Mouse (Mus musculus): ENCODE results near the gene Usp22. TPM values are rescaled to one million over a fixed set of nuclear protein-coding genes. Genes with fewer than 3 reads are reported as not detected.

The Usp22 gene
- 107 and 113 TPM in 2 replicates for polyA plus RNA-seq (2011; ENCODE audit: insufficient read depth, insufficient read length, low read depth, missing spikeins)

DNA sequence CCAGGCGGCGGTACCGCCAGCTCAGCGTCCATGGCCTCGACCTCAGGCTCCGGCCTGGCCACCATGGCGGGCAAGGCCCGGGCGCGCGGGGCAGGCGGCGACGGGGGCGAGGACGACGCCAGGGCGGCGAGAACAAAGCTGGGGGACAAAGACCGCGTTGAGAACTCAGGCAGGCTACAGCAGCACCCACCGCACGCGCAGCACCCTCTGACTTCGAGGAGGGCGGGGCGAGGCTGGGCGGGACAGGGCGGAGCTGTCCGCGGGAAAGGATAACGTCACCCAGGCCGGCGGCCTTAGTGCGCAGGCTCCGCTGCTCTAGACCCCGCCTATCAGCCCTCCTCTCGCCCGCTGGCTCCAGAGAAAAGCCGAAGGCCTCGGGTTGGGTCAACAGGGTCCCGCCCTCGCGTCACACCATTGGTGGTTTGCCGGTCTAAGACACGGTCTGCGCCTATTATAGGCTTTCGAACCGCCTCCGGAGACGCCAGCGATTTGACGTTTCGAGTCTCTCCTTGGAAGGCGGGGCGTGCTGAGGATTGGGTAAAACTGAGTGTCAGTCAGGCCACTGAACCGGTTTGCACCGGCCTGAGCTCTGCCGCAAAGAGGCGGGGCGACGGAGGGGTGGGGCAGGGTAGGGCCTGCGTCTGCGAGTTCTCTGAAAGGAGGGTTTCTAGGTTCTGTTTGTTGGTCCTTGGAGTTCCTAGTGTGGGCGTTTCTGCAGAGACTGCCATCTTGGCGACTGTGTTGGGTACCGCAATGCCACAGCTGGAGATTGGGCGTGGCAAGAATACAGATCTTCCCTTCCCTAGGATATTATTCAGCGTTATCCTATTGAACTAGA, at the start of gene Usp22:
Gene Usp22, minus strand, starts transcription at position 235 of the 838 bp plus-strand sequence.
- H3K27ac ChIP-seq (ENCODE audit: insufficient read depth, low read length) = no peak within 1 kb of the TSS
- TF ChIP-seq EP300 (IDR thresholded peaks at IDR 0.05; ENCODE audit: insufficient read depth, low read depth, low read length) (0 out of 2 replicates have a peak, but pooled peaks have one; percentile 43), POLR2A (IDR thresholded peaks at IDR 0.05; ENCODE audit: insufficient read depth, low read length) (peak; percentile 72), CTCF (IDR thresholded peaks at IDR 0.05; ENCODE audit: low read depth, low read length) (no peak)
- no peaks in the 10 kb centered on the region for H3K9me3 ChIP-seq (replicated peaks; ENCODE audit: control insufficient read depth, insufficient read depth, low read length, poor library complexity, severe bottlenecking)

GRCm38 (mm10) chr11:61224234-61224744, 49.4 kb upstream of the Usp22 start:
- Histone ChIP-seq H3K36me3 (ENCODE audit: control insufficient read depth, insufficient read depth, low read length, poor library complexity, severe bottlenecking) (no peaks in the 10 kb centered on the region), H3K27me3 (ENCODE audit: control insufficient read depth, insufficient read depth, low read length, poor library complexity, severe bottlenecking) (no peaks in the 10 kb centered on the region), H3K4me3 (ENCODE audit: low read depth, low read length) (no peak overlapping the region), H3K9me3 (replicated peaks; ENCODE audit: control insufficient read depth, insufficient read depth, low read length, poor library complexity, severe bottlenecking) (no peaks in the 10 kb centered on the region), H3K4me1 (ENCODE audit: control insufficient read depth, insufficient read depth, low read length) (no peaks in the 10 kb centered on the region), H3K9ac (ENCODE audit: low read depth, poor library complexity, severe bottlenecking) (no peak overlapping the region), H3K27ac (ENCODE audit: insufficient read depth, low read length) (no peak overlapping the region)
- no peak for TF ChIP-seq CTCF (IDR thresholded peaks at IDR 0.05; ENCODE audit: low read depth, low read length)
- TF ChIP-seq POLR2A (IDR thresholded peaks at IDR 0.05; ENCODE audit: insufficient read depth, low read length) = no peak

More for the DNA sequence above, at the start of gene Usp22:
- Histone ChIP-seq H3K36me3 (ENCODE audit: control insufficient read depth, insufficient read depth, low read length, poor library complexity, severe bottlenecking) (no peaks in the 10 kb centered on the region), H3K4me1 (ENCODE audit: control insufficient read depth, insufficient read depth, low read length) (no peaks in the 10 kb centered on the region), H3K9ac (ENCODE audit: low read depth, poor library complexity, severe bottlenecking) (peak within 1 kb of the TSS; percentile 72), H3K27me3 (ENCODE audit: control insufficient read depth, insufficient read depth, low read length, poor library complexity, severe bottlenecking) (no peaks in the 10 kb centered on the region), H3K4me3 (ENCODE audit: low read depth, low read length) (peak within 1 kb of the TSS; percentile 92)

GRCm38 (mm10) chr11:61222971-61223745, 48.3 kb upstream of the Usp22 start:
- Histone ChIP-seq H3K27ac (ENCODE audit: insufficient read depth, low read length) (no peak overlapping the region), H3K9ac (ENCODE audit: low read depth, poor library complexity, severe bottlenecking) (no peak overlapping the region), H3K36me3 (ENCODE audit: control insufficient read depth, insufficient read depth, low read length, poor library complexity, severe bottlenecking) (no peaks in the 10 kb centered on the region), H3K4me1 (ENCODE audit: control insufficient read depth, insufficient read depth, low read length) (no peaks in the 10 kb centered on the region), H3K9me3 (replicated peaks; ENCODE audit: control insufficient read depth, insufficient read depth, low read length, poor library complexity, severe bottlenecking) (no peaks in the 10 kb centered on the region), H3K27me3 (ENCODE audit: control insufficient read depth, insufficient read depth, low read length, poor library complexity, severe bottlenecking) (no peaks in the 10 kb centered on the region), H3K4me3 (ENCODE audit: low read depth, low read length) (no peak overlapping the region)
- TF ChIP-seq EP300 (IDR thresholded peaks at IDR 0.05; ENCODE audit: insufficient read depth, low read depth, low read length) = no peak
- TF ChIP-seq POLR2A (IDR thresholded peaks at IDR 0.05; ENCODE audit: insufficient read depth, low read length) = no peak
- TF ChIP-seq CTCF (IDR thresholded peaks at IDR 0.05; ENCODE audit: low read depth, low read length) = no peak

DNA sequence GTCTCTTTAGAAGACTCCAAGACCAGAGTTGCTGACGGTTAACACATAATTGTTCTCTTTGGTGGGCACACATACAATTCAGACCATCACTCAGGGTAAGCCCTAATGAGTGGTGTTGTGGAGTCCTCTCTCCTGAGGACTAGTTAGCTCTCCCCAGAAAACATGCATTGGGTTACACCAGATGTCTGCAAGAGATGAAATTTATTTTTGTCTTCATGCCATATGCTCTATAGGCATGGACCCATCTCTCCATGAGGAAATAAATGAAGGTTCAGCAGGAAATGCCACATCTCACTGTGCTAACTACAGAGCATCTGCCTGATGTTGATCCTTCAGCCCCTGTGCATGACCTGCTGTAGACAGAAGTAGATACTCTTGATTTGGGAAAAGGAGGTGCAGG, 47.2 kb upstream of the Usp22 start:
- no peaks in the 10 kb centered on the region for H3K36me3 ChIP-seq (ENCODE audit: control insufficient read depth, insufficient read depth, low read length, poor library complexity, severe bottlenecking)
- no peak overlapping the region for H3K4me3 ChIP-seq (ENCODE audit: low read depth, low read length)
- no peaks in the 10 kb centered on the region for H3K27me3 ChIP-seq (ENCODE audit: control insufficient read depth, insufficient read depth, low read length, poor library complexity, severe bottlenecking)
- no peak overlapping the region for H3K9ac ChIP-seq (ENCODE audit: low read depth, poor library complexity, severe bottlenecking)
- H3K27ac ChIP-seq (ENCODE audit: insufficient read depth, low read length) = no peak overlapping the region
- no peaks in the 10 kb centered on the region for H3K9me3 ChIP-seq (replicated peaks; ENCODE audit: control insufficient read depth, insufficient read depth, low read length, poor library complexity, severe bottlenecking)
- TF ChIP-seq POLR2A (IDR thresholded peaks at IDR 0.05; ENCODE audit: insufficient read depth, low read length) (no peak), EP300 (IDR thresholded peaks at IDR 0.05; ENCODE audit: insufficient read depth, low read depth, low read length) (no peak), CTCF (IDR thresholded peaks at IDR 0.05; ENCODE audit: low read depth, low read length) (no peak)
- H3K4me1 ChIP-seq (ENCODE audit: control insufficient read depth, insufficient read depth, low read length) = no peaks in the 10 kb centered on the region

DNA sequence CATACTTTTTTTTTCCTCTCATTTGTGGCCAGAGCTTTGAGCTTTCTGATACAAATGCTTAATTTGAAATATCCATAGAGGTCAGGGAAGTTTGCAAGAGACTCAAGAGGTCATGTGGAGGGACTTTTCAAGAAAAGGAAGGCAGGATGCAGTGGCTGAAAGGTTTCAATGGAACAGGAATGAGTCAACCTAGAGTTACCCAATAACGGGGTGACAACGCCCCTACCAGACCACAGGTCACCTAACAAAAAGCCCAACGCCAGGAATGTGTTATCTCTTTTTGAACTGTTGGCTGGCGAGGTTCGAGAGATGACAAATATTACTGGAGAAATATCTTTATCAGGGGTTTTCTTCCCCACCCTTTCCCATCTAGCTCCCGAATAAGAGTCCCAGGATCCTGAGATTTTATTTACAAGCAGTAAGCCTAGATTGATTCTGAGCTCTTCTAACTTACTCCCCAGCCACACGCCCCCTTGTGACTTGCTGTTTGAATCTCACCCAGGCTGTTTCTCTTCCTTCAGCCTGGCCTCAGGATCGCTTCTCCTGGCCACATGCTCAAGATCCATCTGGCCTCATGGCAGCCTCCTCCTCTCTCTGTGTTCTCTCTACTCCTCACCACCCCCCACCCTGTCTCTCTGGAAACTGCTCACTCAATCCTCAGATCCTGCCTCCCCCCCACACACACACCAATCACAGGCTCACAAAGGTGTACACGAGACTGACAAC, 45.5 kb upstream of the Usp22 start:
- H3K9ac ChIP-seq (ENCODE audit: low read depth, poor library complexity, severe bottlenecking) = no peak overlapping the region
- H3K4me3 ChIP-seq (ENCODE audit: low read depth, low read length) = no peak overlapping the region
- no peaks in the 10 kb centered on the region for H3K9me3 ChIP-seq (replicated peaks; ENCODE audit: control insufficient read depth, insufficient read depth, low read length, poor library complexity, severe bottlenecking)
- H3K27ac ChIP-seq (ENCODE audit: insufficient read depth, low read length) = no peak overlapping the region
- H3K27me3 ChIP-seq (ENCODE audit: control insufficient read depth, insufficient read depth, low read length, poor library complexity, severe bottlenecking) = no peaks in the 10 kb centered on the region
- H3K36me3 ChIP-seq (ENCODE audit: control insufficient read depth, insufficient read depth, low read length, poor library complexity, severe bottlenecking) = no peaks in the 10 kb centered on the region
- H3K4me1 ChIP-seq (ENCODE audit: control insufficient read depth, insufficient read depth, low read length) = no peaks in the 10 kb centered on the region
- no peak for TF ChIP-seq EP300 (IDR thresholded peaks at IDR 0.05; ENCODE audit: insufficient read depth, low read depth, low read length)
- peak; percentile 17 for TF ChIP-seq CTCF (IDR thresholded peaks at IDR 0.05; ENCODE audit: low read depth, low read length)
- TF ChIP-seq POLR2A (IDR thresholded peaks at IDR 0.05; ENCODE audit: insufficient read depth, low read length) = no peak
